Mouse (Mus musculus): Measurements from ENCODE around the gene Mettl21c. TPM values are rescaled to one million over a fixed set of nuclear protein-coding genes. Genes with fewer than 3 reads are reported as not detected.
"Not testable (repeated sequence)": the region's sequence is repeated elsewhere in the genome, so short reads cannot be mapped to it uniquely, and the experiment has no call there.

Mettl21c gene
- 1.0 and 1.1 TPM in 2 replicates for polyA plus RNA-seq (2015; fragmentation: Nextera tagmentation; extraction: Ambion mirVana)

GRCm38 (mm10) chr1:44019934-44020333 lies at the start of gene Mettl21c:
TSS of gene Mettl21c (minus strand) at chr1:44020034.
- no peak within 1 kb of the TSS for H3K9ac ChIP-seq
- H3K27ac ChIP-seq (replicated peaks) = no peak within 1 kb of the TSS
- no peaks in the 10 kb centered on the region for H3K36me3 ChIP-seq
- no peaks in the 10 kb centered on the region for H3K4me1 ChIP-seq (replicated peaks)
- no peak for ATAC-seq (ENCODE audit: low read depth)
- no peak within 1 kb of the TSS for H3K4me2 ChIP-seq
- H3K9me3 ChIP-seq = no peaks in the 10 kb centered on the region
- no peaks in the 10 kb centered on the region for H3K27me3 ChIP-seq
- no peak within 1 kb of the TSS for H3K4me3 ChIP-seq

DNA sequence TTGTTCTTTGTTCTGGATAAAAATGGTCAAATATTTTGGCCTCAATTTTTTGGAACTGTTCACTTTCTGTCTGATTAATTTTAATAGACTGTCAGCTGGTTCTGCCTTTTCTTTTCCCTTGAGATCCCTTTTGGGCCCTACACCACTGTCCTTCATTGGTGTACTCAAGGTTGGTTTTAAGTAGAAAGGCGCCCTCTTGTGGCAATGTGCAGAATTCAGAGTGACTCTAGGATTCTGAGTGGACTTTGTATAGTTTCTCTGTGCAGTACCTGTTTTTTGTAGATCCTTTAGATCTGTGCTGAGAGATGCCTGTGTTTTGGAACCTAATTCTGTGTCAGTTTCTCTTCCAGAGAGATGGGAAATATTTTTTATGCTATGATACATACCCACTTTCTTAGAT lies 44.8 kb upstream of the Mettl21c start:
- no peaks in the 10 kb centered on the region for H3K9me3 ChIP-seq
- 0% methylated on average over 1 of the region's 1 CpGs for WGBS
- no peak overlapping the region for H3K27ac ChIP-seq (replicated peaks)
- H3K36me3 ChIP-seq = no peaks in the 10 kb centered on the region
- no peak overlapping the region for H3K9ac ChIP-seq
- no peak overlapping the region for H3K4me2 ChIP-seq
- no peaks in the 10 kb centered on the region for H3K4me1 ChIP-seq (replicated peaks)
- no peaks in the 10 kb centered on the region for H3K27me3 ChIP-seq
- H3K4me3 ChIP-seq = no peak overlapping the region
- no peak for ATAC-seq (ENCODE audit: low read depth)

GRCm38 (mm10) chr1:44063439-44063838 lies 43.6 kb upstream of the Mettl21c start:
- no peaks in the 10 kb centered on the region for H3K36me3 ChIP-seq
- no peak overlapping the region for H3K4me2 ChIP-seq
- no peak overlapping the region for H3K4me3 ChIP-seq
- H3K9me3 ChIP-seq = no peaks in the 10 kb centered on the region
- H3K4me1 ChIP-seq (replicated peaks) = no peaks in the 10 kb centered on the region
- no peak for ATAC-seq (ENCODE audit: low read depth)
- no peaks in the 10 kb centered on the region for H3K27me3 ChIP-seq
- 93% methylated on average over 6 of the region's 6 CpGs for WGBS
- H3K9ac ChIP-seq = no peak overlapping the region
- H3K27ac ChIP-seq (replicated peaks) = no peak overlapping the region

DNA sequence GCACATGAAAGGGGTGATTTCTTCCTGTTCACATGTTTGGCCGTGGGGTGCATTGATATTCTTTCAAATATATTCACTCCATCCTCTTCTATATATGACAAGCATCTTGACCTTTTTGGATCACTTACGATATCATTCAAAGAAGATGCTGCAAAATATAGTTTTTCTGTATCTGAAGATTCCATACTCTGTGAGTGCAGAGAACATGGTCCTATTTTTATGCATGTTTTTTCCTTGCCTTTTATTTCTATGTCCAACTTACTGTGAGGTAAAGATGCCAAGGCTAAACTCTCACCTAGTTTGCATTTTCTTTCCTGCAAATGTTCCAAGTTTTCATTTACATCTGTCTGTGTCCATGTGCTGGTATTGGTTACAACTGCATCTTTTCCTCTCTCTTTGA lies 42.0 kb upstream of the Mettl21c start, which contains the start of gene Gm8251:
TSS of gene Gm8251 (minus strand) at position 101 of the 400 bp plus-strand sequence.
- 90% methylated on average over 2 of the region's 2 CpGs for WGBS
- H3K4me3 ChIP-seq = no peak within 1 kb of the TSS
- H3K9me3 ChIP-seq = no peaks in the 10 kb centered on the region
- H3K4me2 ChIP-seq = no peak within 1 kb of the TSS
- H3K4me1 ChIP-seq (replicated peaks) = no peaks in the 10 kb centered on the region
- no peaks in the 10 kb centered on the region for H3K36me3 ChIP-seq
- no peaks in the 10 kb centered on the region for H3K27me3 ChIP-seq
- no peak within 1 kb of the TSS for H3K9ac ChIP-seq
- no peak within 1 kb of the TSS for H3K27ac ChIP-seq (replicated peaks)
- no peak for ATAC-seq (ENCODE audit: low read depth)

DNA sequence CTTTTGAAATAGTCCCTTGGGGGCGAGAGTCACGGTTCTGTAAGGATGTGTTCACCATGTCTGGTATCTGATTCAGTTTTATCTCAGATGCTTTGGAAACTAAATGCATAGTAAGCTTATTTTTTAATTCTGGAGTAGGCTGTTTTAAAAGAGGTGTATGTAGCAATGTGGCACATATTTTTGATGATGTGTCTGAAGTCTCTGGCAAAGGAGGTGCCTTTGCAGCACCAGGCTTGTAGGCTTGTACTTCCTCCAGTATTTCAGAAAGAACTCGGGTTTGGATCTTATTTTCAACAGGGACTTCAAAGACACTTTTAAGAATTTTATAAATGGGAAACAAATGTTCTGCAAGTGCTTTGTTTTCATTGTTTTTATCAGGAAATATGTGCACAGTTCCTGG lies 38.0 kb upstream of the Mettl21c start:
- Histone ChIP-seq H3K27me3 (no peaks in the 10 kb centered on the region), H3K9me3 (no peaks in the 10 kb centered on the region), H3K4me1 (replicated peaks) (no peaks in the 10 kb centered on the region), H3K9ac (no peak overlapping the region), H3K36me3 (no peaks in the 10 kb centered on the region), H3K27ac (replicated peaks) (no peak overlapping the region), H3K4me2 (no peak overlapping the region), H3K4me3 (no peak overlapping the region)
- WGBS = 82% methylated on average over 3 of the region's 3 CpGs
- no peak for ATAC-seq (ENCODE audit: low read depth)

GRCm38 (mm10) chr1:44046556-44046955 lies 26.7 kb upstream of the Mettl21c start:
- H3K27me3 ChIP-seq = no peaks in the 10 kb centered on the region
- H3K4me3 ChIP-seq = no peak overlapping the region
- H3K9ac ChIP-seq = no peak overlapping the region
- no peak overlapping the region for H3K27ac ChIP-seq (replicated peaks)
- peaks cover 8% of the 10 kb centered on the region for H3K4me1 ChIP-seq (replicated peaks)
- WGBS = 81% methylated on average over 2 of the region's 2 CpGs
- ATAC-seq (ENCODE audit: low read depth) = no peak
- no peaks in the 10 kb centered on the region for H3K36me3 ChIP-seq
- H3K9me3 ChIP-seq = no peaks in the 10 kb centered on the region
- H3K4me2 ChIP-seq = no peak overlapping the region

DNA sequence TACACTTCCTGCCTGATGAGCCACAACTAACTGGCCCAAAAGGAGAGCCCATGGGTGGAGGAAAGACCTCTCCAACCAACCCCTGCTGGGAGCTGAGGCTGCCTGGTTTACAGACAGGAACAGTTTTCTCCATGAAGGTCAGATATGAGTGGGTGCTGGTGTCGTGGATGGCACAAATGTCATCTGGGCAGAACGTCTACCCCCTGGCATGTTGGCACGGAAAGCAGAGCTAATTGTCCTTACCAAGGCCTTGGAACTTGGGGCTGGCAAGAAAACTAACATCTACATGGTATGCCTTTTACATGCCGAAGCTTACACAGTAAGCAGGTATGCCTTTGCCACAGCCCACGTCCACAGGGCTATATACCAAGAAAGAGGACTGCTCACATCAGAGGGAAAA lies 25.9 kb upstream of the Mettl21c start:
- not testable (repeated sequence) for ATAC-seq (ENCODE audit: low read depth); H3K4me3 ChIP-seq; H3K27me3 ChIP-seq; H3K36me3 ChIP-seq; H3K9me3 ChIP-seq; H3K4me1 ChIP-seq (replicated peaks); H3K4me2 ChIP-seq; H3K27ac ChIP-seq (replicated peaks); H3K9ac ChIP-seq
- 87% methylated on average over 5 of the region's 5 CpGs for WGBS

GRCm38 (mm10) chr1:44042555-44042915 lies 22.7 kb upstream of the Mettl21c start:
- no peaks in the 10 kb centered on the region for H3K36me3 ChIP-seq
- 1% methylated on average over 6 of the region's 6 CpGs for WGBS
- peak overlapping the region; percentile 75 for H3K4me2 ChIP-seq
- H3K9me3 ChIP-seq = no peaks in the 10 kb centered on the region
- no peaks in the 10 kb centered on the region for H3K27me3 ChIP-seq
- ATAC-seq (ENCODE audit: low read depth) = peak; percentile 84
- H3K4me1 ChIP-seq (replicated peaks) = peaks cover 8% of the 10 kb centered on the region
- H3K9ac ChIP-seq = peak overlapping the region; percentile 69
- no peak overlapping the region for H3K27ac ChIP-seq (replicated peaks)
- peak overlapping the region; percentile 47 for H3K4me3 ChIP-seq

DNA sequence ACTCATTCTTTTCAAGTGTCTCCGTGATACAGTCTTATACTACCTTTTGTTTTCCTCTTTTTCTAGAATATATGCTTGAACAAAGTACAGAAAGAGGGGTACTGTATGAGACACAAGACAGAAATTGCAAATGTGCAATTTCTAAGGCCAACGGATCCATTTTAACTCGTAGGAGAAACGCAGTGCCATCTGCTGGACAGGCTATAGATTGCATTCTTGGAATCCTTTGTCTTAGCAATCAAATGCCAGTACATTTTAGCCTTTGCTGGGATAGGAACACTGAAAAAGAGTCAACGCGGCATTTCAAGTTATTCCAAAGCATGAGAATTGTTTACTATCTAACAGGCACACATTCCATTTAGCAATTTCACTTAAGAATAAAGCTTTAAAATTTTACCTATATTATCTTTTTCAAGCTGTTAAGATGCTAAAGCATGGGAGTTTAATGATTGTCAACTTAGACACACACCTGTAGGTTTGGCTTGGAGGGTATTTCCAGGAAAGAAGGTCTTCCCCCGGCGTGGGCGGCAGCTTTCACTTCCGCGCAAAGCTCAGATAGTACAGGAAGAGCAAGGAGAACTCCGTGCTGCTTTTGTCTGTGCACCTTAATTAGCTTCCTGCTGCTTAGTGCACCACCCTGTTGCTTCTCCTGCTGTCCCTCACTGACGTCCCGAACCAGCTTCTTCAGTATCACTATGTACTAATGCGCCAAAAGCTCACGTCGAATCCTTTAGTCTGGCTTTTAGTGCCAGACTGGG lies 22.1 kb upstream of the Mettl21c start:
- Histone ChIP-seq H3K27me3 (no peaks in the 10 kb centered on the region), H3K9me3 (no peaks in the 10 kb centered on the region), H3K4me3 (peak overlapping the region; percentile 47), H3K4me1 (replicated peaks) (peaks cover 8% of the 10 kb centered on the region), H3K9ac (peak overlapping the region; percentile 69), H3K36me3 (no peaks in the 10 kb centered on the region), H3K27ac (replicated peaks) (no peak overlapping the region), H3K4me2 (peak overlapping the region; percentile 75)
- peak; percentile 81 for ATAC-seq (ENCODE audit: low read depth)
- 3% methylated on average over 17 of the region's 17 CpGs for WGBS

DNA sequence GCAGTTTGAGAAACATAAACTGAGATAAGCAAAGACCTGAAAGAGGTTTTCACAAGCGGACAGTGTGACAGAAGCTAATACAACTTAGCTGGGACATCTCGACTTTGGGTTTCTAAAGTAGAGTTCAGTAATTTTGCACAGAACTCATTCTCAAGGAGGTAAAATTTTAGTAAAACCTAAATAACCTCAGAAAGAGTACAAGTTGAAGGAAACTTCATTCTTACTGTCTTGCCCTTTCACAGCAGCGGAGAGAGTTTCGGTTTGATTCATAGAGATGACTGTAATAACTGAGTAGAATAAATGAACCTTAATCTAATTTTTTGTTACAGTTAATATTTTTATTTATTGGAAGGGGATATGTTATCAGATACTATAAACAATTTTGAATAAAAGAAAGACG lies 13.1 kb upstream of the Mettl21c start:
- H3K9ac ChIP-seq = no peak overlapping the region
- no peaks in the 10 kb centered on the region for H3K4me1 ChIP-seq (replicated peaks)
- no peak for ATAC-seq (ENCODE audit: low read depth)
- H3K27me3 ChIP-seq = no peaks in the 10 kb centered on the region
- no peak overlapping the region for H3K4me3 ChIP-seq
- H3K27ac ChIP-seq (replicated peaks) = no peak overlapping the region
- no peaks in the 10 kb centered on the region for H3K9me3 ChIP-seq
- WGBS = 89% methylated on average over 5 of the region's 5 CpGs
- H3K36me3 ChIP-seq = no peaks in the 10 kb centered on the region
- no peak overlapping the region for H3K4me2 ChIP-seq

DNA sequence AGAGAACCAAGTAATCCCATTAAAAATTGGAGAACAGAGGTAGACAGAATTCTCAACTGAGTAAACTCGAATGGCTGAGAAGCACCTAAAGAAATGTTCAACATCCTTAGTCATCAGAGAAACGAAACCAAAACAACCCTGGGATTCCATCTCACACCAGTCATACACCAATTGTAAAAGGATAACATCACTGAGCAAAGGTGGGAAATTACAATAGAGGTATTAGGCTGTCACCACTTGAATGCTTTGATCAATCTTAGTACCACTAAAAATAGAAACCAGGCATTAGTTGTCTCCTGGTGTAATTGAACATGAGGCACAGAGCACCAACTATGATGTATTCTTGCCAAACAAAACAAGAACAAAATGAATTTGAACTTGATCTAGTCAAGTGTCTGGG lies 12.4 kb upstream of the Mettl21c start:
- no peak for ATAC-seq (ENCODE audit: low read depth)
- Histone ChIP-seq H3K27ac (replicated peaks) (no peak overlapping the region), H3K4me3 (no peak overlapping the region), H3K27me3 (no peaks in the 10 kb centered on the region), H3K9ac (no peak overlapping the region), H3K4me1 (replicated peaks) (no peaks in the 10 kb centered on the region), H3K36me3 (no peaks in the 10 kb centered on the region), H3K4me2 (no peak overlapping the region), H3K9me3 (no peaks in the 10 kb centered on the region)
- 72% methylated on average over 2 of the region's 2 CpGs for WGBS

- no peaks in the 10 kb centered on the region for H3K27me3 ChIP-seq
- 89% methylated on average over 1 of the region's 1 CpGs for whole genome bisulfite sequencing
- H3K9me3 ChIP-seq = no peaks in the 10 kb centered on the region
- no peaks in the 10 kb centered on the region for H3K36me3 ChIP-seq
- H3K27ac ChIP-seq (replicated peaks) = no peak overlapping the region
- ATAC-seq (ENCODE audit: low read depth) = no peak
- no peaks in the 10 kb centered on the region for H3K4me1 ChIP-seq (replicated peaks)
- H3K9ac ChIP-seq = no peak overlapping the region
- no peak overlapping the region for H3K4me2 ChIP-seq
- H3K4me3 ChIP-seq = no peak overlapping the region
Measured at GRCm38 (mm10) chr1:44027651-44028050, 7.8 kb upstream of the Mettl21c start.

DNA sequence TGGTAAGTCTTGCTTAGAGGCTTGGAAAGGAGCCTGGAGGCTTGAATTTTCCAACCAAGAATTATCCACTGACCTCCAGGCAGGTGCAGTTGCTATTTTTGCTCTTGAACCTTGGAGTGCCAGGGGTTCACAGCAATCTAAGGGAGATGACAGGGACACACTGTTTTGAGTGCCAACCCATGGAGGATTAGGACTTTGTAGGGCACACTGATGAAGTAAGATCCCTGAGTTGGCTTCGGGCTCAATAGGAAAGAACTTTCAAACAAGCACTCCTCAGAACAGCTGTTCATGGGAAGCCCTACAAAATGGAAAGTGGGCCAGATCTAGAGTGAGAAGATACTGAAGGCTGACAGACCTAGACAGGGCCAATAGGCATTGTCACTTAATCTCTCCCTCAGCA lies 2.8 kb upstream of the Mettl21c start:
- ATAC-seq (ENCODE audit: low read depth) = no peak
- WGBS = 90% methylated on average over 1 of the region's 1 CpGs
- Histone ChIP-seq H3K4me3 (no peak overlapping the region), H3K36me3 (no peaks in the 10 kb centered on the region), H3K4me2 (no peak overlapping the region), H3K9ac (no peak overlapping the region), H3K4me1 (replicated peaks) (no peaks in the 10 kb centered on the region), H3K9me3 (no peaks in the 10 kb centered on the region), H3K27ac (replicated peaks) (no peak overlapping the region), H3K27me3 (no peaks in the 10 kb centered on the region)

All from neural tube, embryonic 13.5 days (tissue).